Mouse (Mus musculus): ENCODE results near the gene Gart. TPM values are rescaled to one million over a fixed set of nuclear protein-coding genes. Genes with fewer than 3 reads are reported as not detected.

Gart gene
- polyA plus RNA-seq, 1 experiment, result 26.4 TPM

DNA sequence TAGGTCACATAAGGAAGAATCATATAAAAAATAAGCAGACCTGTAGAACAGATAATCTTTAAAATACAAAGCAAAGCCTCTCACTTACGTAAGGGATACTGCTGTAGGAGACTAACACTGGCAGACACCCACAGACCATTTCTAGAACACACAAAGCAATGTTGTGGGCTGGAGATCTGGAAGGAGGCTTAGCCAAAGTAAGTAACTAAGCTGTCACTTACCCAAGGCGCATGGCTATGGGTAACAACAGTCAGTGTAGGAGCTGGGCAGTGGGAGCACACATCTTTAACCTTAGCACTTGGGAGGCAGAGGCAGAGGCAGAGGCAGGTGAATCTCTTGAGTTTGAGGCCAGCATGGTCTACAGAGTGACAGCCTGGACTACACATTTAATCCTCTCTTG is 7.1 kb downstream of the Gart start:
- peaks cover 48% of the 10 kb centered on the region for H3K36me3 ChIP-seq (ENCODE audit: control insufficient read depth, insufficient read depth, low read length)
- no peak for DNase-seq (ENCODE audit: low read depth in 1 of 2, low spot score in 2 of 2)

DNA sequence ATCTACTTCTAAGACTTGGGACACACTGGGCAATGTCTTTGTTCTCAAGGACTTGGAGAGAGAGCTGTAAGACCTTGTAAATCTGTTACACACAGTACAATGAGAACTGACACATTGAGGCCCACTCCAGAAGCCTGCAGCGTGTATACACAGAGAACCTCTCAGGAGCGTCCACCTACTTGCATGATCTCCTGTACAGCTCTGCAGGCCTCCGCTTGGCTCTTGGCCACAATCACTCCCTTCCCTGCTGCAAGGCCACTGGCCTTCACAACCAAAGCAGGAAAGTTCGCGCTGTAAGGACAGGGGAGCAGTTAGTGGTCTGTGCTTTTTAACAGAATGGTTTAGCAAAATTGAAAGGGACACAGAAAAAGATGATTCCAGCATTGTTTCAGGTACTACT is 7.6 kb downstream of the Gart start:
- Histone ChIP-seq H3K4me3 (ENCODE audit: extremely low read depth, insufficient read depth, insufficient read length) (no peak overlapping the region), H3K36me3 (ENCODE audit: control insufficient read depth, insufficient read depth, low read length) (peaks cover 48% of the 10 kb centered on the region), H3K27me3 (ENCODE audit: control insufficient read depth, insufficient read depth, low read length) (no peaks in the 10 kb centered on the region), H3K27ac (ENCODE audit: insufficient read depth, low read length) (no peak overlapping the region), H3K4me1 (ENCODE audit: control insufficient read depth, insufficient read depth, insufficient read length) (no peaks in the 10 kb centered on the region)
- TF ChIP-seq CTCF (IDR thresholded peaks at IDR 0.05; ENCODE audit: extremely low read depth, insufficient read depth, insufficient read length, insufficient replicate concordance) (no peak), POLR2A (IDR thresholded peaks at IDR 0.05; ENCODE audit: low read depth, low read length) (no peak)
- no peak for DNase-seq (ENCODE audit: low read depth in 1 of 2, low spot score in 2 of 2)
- 97% methylated on average over 5 of the region's 5 CpGs for WGBS

More for the DNA sequence above, 7.1 kb downstream of the Gart start:
- Histone ChIP-seq H3K27me3 (ENCODE audit: control insufficient read depth, insufficient read depth, low read length) (no peaks in the 10 kb centered on the region), H3K4me1 (ENCODE audit: control insufficient read depth, insufficient read depth, insufficient read length) (no peaks in the 10 kb centered on the region), H3K27ac (ENCODE audit: insufficient read depth, low read length) (no peak overlapping the region), H3K4me3 (ENCODE audit: extremely low read depth, insufficient read depth, insufficient read length) (no peak overlapping the region)
- TF ChIP-seq POLR2A (IDR thresholded peaks at IDR 0.05; ENCODE audit: low read depth, low read length) (no peak), CTCF (IDR thresholded peaks at IDR 0.05; ENCODE audit: extremely low read depth, insufficient read depth, insufficient read length, insufficient replicate concordance) (no peak)
- WGBS, result 99% methylated on average over 2 of the region's 2 CpGs

DNA sequence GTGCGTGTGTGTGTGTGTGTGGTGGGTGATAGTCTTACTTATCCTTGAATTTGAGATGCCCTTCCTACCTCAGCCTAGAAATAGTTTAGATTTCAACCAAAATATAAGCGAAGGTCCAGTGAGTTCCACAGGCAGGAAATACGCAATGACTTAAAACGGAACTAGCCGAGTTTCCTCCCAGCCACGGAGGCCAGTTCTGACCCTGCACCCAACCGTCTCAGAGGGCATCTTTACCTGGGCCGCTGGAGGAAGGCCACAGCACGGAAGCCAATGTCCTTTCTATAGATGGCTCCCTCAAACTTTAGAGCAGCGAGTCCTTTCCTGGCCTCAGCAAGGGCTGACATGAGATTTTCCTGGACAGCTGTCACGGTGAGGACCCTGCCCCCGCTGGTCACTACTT is 13.1 kb downstream of the Gart start:
- WGBS, result 91% methylated on average over 12 of the region's 12 CpGs
- TF ChIP-seq CTCF (IDR thresholded peaks at IDR 0.05; ENCODE audit: extremely low read depth, insufficient read depth, insufficient read length, insufficient replicate concordance) (no peak), POLR2A (IDR thresholded peaks at IDR 0.05; ENCODE audit: low read depth, low read length) (no peak)
- Histone ChIP-seq H3K27ac (ENCODE audit: insufficient read depth, low read length) (no peak overlapping the region), H3K4me3 (ENCODE audit: extremely low read depth, insufficient read depth, insufficient read length) (no peak overlapping the region), H3K4me1 (ENCODE audit: control insufficient read depth, insufficient read depth, insufficient read length) (no peaks in the 10 kb centered on the region), H3K27me3 (ENCODE audit: control insufficient read depth, insufficient read depth, low read length) (no peaks in the 10 kb centered on the region), H3K36me3 (ENCODE audit: control insufficient read depth, insufficient read depth, low read length) (peaks cover 46% of the 10 kb centered on the region)
- DNase-seq (ENCODE audit: low read depth in 1 of 2, low spot score in 2 of 2), result no peak

DNA sequence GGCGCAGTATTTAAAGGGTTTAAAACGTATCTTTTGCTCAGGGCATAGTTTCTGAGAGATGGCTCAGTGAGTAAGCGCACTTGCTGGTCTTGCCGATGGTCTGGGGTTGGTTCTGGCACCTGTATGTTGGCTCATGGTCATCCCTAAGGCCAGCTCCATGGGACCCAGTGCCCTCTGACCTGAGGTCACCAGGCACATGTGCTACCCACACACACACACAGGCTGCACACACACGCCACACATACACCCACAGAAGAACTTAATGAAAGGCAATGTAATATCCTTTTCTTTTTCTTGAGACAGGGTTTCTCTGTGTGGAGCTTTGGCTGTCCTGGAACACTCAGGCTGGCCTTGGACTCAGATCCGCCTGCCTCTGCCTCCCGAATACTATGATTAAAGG is 13.8 kb downstream of the Gart start:
- Histone ChIP-seq H3K36me3 (ENCODE audit: control insufficient read depth, insufficient read depth, low read length) (peaks cover 45% of the 10 kb centered on the region), H3K27ac (ENCODE audit: insufficient read depth, low read length) (no peak overlapping the region), H3K4me3 (ENCODE audit: extremely low read depth, insufficient read depth, insufficient read length) (no peak overlapping the region), H3K4me1 (ENCODE audit: control insufficient read depth, insufficient read depth, insufficient read length) (no peaks in the 10 kb centered on the region), H3K27me3 (ENCODE audit: control insufficient read depth, insufficient read depth, low read length) (no peaks in the 10 kb centered on the region)
- TF ChIP-seq CTCF (IDR thresholded peaks at IDR 0.05; ENCODE audit: extremely low read depth, insufficient read depth, insufficient read length, insufficient replicate concordance) (no peak), POLR2A (IDR thresholded peaks at IDR 0.05; ENCODE audit: low read depth, low read length) (no peak)
- no peak for DNase-seq (ENCODE audit: low read depth in 1 of 2, low spot score in 2 of 2)
- WGBS, result 93% methylated on average over 7 of the region's 7 CpGs

DNA sequence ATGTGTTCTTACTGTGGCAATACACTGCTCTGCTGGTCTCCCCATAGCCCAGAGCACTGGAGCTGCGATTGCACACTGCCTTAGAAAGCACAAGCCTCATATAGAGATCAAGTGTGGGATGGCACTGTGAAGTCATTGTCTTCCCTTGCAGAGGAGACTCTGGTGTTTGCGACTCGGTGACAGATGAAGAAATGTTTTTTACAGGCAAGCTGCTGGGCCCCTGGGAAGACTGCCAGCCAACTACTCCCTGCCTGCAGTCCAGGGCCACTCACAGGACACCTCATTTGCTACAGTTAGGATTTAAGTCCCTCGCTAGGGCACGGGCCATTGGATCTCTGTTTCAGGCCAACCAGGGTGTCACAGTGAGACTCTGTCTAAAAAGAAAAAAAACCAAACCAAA is 14.3 kb downstream of the Gart start:
- no peak for DNase-seq (ENCODE audit: low read depth in 1 of 2, low spot score in 2 of 2)
- 89% methylated on average over 5 of the region's 5 CpGs for WGBS
- H3K4me1 ChIP-seq (ENCODE audit: control insufficient read depth, insufficient read depth, insufficient read length), result no peaks in the 10 kb centered on the region
- H3K4me3 ChIP-seq (ENCODE audit: extremely low read depth, insufficient read depth, insufficient read length), result no peak overlapping the region
- H3K36me3 ChIP-seq (ENCODE audit: control insufficient read depth, insufficient read depth, low read length), result peaks cover 41% of the 10 kb centered on the region
- no peaks in the 10 kb centered on the region for H3K27me3 ChIP-seq (ENCODE audit: control insufficient read depth, insufficient read depth, low read length)
- H3K27ac ChIP-seq (ENCODE audit: insufficient read depth, low read length), result no peak overlapping the region
- no peak for TF ChIP-seq POLR2A (IDR thresholded peaks at IDR 0.05; ENCODE audit: low read depth, low read length)
- no peak for TF ChIP-seq CTCF (IDR thresholded peaks at IDR 0.05; ENCODE audit: extremely low read depth, insufficient read depth, insufficient read length, insufficient replicate concordance)

DNA sequence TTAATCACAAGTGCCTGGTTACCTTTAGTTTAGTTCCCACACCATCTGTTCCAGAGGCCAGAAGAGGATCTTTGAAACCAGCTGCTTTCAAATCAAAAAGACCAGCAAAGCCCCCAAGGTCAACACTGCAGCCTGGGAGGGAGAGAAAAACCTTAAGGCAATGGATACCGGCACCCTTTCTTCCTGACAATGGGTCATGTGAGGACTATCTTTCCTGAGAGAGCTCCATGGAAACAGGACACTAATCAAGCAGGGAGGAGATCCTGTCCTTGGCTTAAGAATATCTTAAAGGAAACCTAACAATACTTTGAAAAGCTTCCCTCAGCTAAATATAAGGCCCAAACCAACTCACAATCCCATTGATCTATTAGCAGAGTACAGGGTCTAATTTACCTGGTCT is 16.2 kb downstream of the Gart start:
- Histone ChIP-seq H3K4me3 (ENCODE audit: extremely low read depth, insufficient read depth, insufficient read length) (no peak overlapping the region), H3K27me3 (ENCODE audit: control insufficient read depth, insufficient read depth, low read length) (no peaks in the 10 kb centered on the region), H3K4me1 (ENCODE audit: control insufficient read depth, insufficient read depth, insufficient read length) (no peaks in the 10 kb centered on the region), H3K36me3 (ENCODE audit: control insufficient read depth, insufficient read depth, low read length) (peaks cover 24% of the 10 kb centered on the region), H3K27ac (ENCODE audit: insufficient read depth, low read length) (no peak overlapping the region)
- 90% methylated on average over 1 of the region's 1 CpGs for WGBS
- DNase-seq (ENCODE audit: low read depth in 1 of 2, low spot score in 2 of 2), result no peak
- TF ChIP-seq CTCF (IDR thresholded peaks at IDR 0.05; ENCODE audit: extremely low read depth, insufficient read depth, insufficient read length, insufficient replicate concordance) (no peak), POLR2A (IDR thresholded peaks at IDR 0.05; ENCODE audit: low read depth, low read length) (no peak)

DNA sequence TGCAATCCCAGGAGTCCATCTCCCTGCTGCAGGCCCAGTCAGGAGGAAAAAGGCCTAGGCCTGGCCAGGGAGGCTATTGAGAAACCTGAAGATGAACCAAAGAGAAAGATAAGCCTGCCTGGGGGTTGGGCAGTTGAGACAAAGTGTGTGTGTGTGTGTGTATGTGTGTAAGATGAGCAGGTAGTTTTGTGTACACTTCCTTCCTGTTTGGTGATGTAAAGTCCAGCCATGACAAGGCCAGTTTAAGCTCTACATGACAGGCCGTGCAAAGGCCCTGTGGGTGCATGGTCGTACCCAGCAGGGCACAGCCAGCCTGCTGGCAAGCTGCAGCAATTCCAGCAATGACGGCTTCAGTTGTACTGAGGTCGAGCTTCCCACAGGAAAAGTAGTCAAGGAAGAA is 17.0 kb downstream of the Gart start:
- WGBS, result 95% methylated on average over 4 of the region's 4 CpGs
- Histone ChIP-seq H3K4me3 (ENCODE audit: extremely low read depth, insufficient read depth, insufficient read length) (no peak overlapping the region), H3K27me3 (ENCODE audit: control insufficient read depth, insufficient read depth, low read length) (no peaks in the 10 kb centered on the region), H3K27ac (ENCODE audit: insufficient read depth, low read length) (no peak overlapping the region), H3K4me1 (ENCODE audit: control insufficient read depth, insufficient read depth, insufficient read length) (no peaks in the 10 kb centered on the region), H3K36me3 (ENCODE audit: control insufficient read depth, insufficient read depth, low read length) (peaks cover 26% of the 10 kb centered on the region)
- DNase-seq (ENCODE audit: low read depth in 1 of 2, low spot score in 2 of 2), result no peak
- no peak for TF ChIP-seq CTCF (IDR thresholded peaks at IDR 0.05; ENCODE audit: extremely low read depth, insufficient read depth, insufficient read length, insufficient replicate concordance)
- TF ChIP-seq POLR2A (IDR thresholded peaks at IDR 0.05; ENCODE audit: low read depth, low read length), result no peak
